Mouse (Mus musculus) fibroblast of lung, adult 2 months (primary cell): ENCODE measurements around the gene Gm20388.

ENCODE experiments used
- DNase-seq: peaks from one replicate; pipeline ENCODE4 v3.0.0-alpha.2; 2011; ENCODE audit warnings: low read depth

Gm20388 gene

DNA sequence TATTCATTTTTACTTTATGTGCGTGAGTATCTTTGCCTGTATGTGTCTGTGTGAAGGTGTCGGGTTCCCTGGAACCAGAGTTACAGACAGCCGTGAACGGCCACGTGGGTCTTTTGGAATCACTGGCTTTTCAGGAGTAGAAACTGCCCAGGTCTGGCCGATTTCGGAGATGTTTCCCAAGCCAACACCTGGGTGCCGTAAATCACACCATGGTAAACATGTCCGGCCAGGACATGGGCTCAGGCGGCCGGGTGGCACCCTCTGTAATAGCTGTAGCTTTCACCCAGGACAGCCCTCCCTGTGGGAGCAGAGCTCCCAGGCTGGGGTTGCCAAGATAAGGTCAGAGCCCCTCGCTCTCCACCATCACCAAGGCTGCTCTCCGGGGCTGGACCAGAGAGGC, 974.2 kb downstream of the Gm20388 start:
- no peak for DNase-seq

DNA sequence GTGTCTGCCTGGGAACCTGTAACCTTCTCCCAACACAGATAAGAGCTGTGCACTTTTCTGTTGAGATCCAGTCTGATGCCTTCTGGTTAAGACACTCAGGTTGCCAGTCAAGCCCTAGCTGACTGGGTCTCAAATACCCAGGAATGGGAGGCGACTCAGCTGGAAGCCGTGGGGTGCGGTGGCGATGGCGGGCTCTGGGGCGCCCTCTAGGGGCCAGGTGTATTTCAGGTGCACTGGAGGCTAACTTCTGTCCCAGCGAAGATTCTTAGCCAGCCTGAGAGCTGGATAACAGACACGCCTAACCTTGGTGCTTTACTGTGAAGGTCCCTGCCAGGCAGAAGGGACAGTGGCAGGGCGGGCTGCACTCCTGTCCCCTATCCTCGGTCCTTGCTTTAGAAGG, 976.6 kb downstream of the Gm20388 start:
- DNase-seq = no peak

DNA sequence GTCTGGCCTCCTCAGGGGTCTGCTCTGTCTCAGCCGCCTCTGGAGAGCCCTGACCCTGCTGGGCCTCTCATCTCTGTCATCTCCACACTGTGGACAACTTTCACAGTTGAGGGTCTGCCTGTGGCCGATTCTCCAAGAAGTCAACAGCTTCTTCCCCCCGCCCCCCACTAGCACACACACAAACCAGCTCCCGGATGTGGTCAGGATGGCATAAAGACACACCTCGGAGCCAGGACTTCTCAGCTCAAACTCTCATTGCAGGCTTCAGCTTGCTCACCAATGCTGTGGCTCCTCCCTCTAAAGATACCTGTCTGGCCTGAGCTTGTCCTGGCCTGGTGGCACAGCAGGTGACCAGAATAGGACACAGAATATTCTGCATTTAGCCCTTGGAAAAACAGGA, 977.4 kb downstream of the Gm20388 start:
- DNase-seq = no peak

DNA sequence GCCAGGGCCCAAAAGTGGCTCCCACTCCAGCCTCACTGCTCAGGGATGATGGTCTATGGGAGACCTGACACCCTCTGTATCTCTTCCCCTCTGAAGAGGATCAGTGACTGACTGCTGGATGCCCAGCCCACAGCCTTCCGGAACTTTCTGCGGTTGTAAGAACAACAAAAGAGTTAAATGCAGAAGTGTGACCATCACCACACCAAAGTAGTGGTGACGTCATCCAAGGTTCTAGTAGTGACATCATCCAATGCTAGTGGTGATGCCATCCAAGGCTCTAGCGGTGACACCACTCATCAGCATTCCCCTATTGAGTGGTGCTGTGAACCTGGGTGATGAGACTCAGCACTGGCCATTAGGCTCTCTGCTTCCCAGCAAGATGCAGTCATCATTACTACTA, 978.5 kb downstream of the Gm20388 start:
- no peak for DNase-seq

DNA sequence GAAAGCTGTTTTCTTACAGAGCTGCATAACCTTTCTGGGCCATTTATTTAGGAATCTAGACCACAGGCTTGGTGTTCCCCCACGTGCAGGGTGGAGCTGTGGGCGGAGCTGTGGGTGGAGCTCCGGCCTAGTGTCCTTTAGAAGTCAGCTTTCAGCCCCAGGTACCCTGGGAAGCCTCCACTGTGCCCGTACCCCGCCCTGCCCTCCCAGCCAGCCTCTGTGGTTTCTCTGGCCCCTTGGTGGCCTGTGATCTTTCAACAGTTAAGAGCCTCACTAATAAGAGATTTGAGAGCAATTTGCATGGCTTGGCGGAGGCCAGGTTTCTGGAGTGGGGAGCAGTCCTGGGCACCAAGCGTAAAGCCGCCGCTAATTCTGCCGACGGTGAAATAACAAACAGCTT, 979.4 kb downstream of the Gm20388 start:
- no peak for DNase-seq

DNA sequence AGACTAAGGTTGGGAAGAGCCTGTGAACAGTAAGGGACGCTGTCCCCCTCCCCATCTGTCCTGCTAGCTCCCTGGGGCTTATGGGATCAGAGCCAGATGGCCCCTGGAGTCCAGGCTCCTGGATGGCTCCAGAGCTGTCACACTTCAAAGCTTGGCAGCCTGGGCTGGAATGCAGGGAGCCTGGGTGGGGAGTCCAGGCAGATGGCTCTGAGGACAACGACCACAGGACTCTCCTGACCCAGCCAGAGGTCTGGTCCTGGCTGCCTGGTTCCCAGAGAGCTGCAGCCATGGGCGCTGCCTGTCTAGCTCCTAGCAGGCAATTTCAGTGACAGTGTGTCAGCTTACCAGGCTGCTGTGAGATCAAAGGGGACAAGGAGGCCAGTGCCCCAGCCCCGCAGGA, 984.4 kb downstream of the Gm20388 start:
- no peak for DNase-seq

DNA sequence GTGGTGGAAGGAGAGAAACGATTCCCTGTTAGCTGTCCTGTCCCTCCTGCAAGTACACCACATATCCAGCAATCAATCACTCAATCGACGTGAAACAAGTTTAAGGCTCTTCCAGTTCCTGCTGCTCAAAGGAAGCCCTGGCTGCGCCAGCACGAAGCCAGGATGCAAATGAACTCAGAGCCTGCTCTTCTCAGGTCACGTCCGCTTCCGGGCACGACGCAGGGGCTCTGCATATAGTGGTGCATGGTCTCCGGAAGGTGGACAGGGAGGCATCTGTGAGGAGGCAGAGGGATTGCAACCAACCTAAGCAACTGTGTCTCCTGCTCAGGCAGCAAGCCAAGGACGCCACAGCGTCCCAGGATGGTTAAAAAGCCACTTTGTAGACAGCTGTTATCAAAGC, 985.0 kb downstream of the Gm20388 start:
- DNase-seq = no peak

DNA sequence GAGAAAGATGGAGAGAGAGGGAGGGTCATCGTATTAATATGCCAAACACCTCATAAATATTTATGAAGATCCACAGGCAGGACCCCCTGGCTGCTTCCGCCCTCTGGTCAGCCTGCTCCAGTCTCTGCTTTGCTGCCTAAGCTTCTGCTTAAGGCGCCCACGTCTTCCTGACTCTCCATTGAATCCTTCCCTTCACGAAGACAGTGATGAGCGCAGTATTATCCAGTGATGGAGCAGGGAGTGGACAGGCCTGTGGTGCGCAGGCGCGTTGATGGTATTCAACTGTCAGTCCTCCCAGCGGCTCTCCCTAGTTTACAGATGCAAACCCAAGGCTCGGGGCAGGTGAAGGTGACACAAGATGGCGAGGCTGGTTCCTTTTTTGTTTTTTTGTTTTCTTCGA, 985.6 kb downstream of the Gm20388 start:
- DNase-seq = no peak

DNA sequence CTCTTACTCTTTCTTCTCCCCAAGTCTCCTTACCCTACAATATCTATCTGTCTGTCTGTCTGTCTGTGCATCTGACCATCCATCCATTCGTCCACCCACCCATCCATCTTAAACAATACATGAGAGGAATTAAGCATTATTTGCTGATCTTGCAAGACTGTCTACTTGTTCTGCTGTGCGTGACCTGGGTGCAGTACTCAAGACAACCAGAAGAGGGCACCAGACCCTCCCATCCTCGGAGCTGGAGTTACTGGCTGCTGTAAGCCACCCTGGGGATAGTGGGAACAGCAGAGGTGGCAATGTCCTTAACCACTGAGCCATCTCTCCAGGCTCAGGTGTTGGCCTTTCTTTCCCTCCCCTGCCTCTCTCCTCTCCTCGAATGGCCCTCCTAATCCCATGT, 987.4 kb downstream of the Gm20388 start:
- peak; percentile 50 for DNase-seq

DNA sequence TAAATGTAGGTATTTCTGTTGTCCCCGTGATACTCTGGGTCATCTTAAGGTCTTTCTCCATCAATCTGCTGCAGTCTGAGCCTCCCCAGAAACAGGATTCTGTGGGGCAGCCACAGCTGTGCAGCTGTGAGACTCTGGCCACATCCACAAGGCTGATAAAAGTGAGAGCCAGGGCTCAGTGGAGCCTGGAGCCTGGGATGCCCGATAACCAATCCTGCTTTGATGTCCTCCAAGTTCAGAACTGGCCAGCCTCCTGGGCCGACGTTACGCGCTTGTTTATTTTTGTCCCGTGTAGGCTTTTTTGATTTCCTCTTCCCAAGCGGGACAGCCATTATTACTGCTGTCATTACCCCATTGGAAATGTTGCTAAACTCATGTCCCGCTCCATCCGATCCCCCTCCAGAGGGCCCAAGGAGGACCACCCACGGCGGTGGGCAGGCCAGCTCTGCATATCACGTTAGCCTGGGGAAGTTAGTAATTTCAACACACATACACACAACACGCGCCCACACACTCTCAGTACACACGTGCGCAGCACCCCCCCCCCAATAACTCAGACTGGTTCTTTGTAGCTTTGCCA, 988.3 kb downstream of the Gm20388 start:
- DNase-seq = no peak

DNA sequence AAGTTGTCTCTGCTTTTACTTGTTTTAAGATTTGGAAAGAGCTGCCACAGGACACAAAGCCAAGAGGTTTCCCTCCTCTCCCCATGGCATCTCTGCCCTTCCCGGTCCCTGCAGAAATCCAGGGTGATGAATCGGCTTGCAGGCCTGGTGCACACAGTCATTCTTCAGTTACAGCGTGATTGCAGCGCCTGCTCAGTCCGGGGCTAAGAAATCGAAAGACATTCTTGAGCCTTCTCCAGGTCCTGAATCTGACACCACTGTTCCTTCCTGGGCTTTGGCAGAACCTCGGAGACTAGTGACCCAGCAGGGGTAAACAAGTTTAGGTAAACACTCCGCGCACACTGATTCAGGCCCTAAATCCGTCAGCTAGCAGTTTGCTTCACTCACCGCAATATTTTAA, 991.7 kb downstream of the Gm20388 start:
- DNase-seq = peak; percentile 81

DNA sequence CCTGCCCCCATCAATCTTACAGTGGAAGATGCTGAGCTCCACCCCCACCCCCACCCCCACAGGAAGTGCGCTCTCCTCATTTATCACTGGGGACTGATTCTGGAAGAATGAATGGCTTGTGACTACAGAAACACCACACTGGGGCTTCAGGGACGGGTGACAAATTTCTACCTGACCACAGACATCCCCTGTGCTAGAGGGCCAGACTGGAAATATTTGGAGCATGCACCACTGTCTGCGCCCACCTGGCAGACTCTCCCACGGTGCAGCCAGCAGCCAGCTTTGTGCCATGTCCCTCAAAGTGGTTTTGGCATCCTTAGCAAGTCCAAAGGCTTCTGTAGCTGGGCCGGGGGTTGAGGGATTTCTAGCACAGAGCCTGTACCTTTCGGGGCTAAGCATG, 997.0 kb downstream of the Gm20388 start:
- no peak for DNase-seq

DNA sequence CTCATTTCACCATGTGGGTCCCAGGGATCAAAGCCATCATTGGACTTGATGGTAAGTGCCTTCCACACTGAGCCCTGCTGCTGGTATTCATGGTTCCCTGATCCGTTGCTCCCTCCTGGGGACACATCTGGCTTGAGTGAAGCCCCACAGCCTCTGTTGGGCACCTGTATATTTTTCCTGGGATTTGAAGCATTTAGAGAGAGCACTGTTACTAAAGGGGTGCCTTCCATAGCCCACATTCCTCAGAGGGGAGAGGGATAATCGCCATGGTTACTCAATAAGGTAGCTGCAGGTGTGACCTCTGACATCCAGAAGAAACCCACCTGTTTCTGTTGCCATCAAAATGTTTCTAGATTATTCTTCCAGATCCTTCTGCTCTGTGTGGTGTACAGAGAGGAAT, 1000.3 kb downstream of the Gm20388 start:
- no peak for DNase-seq

DNA sequence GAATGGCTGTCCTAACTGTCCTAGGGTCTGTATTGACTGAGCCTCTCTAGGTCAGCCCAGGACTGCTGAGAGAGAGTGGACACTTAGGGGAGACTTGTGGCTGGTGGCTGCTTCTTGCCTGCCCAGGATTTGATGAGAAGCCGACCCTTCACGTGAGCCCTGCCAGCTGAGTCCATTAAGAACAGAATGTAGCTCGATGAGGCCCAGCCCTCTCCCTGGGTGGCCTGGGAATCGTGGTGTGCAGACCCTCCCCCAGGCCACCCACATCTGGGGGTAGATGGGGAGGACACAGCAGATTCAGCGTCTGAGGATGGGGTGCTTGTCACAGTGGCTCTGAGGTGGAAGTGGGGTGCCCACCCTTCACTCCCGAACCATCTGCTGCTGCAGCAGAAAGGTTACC, 1001.8 kb downstream of the Gm20388 start:
- DNase-seq = no peak

DNA sequence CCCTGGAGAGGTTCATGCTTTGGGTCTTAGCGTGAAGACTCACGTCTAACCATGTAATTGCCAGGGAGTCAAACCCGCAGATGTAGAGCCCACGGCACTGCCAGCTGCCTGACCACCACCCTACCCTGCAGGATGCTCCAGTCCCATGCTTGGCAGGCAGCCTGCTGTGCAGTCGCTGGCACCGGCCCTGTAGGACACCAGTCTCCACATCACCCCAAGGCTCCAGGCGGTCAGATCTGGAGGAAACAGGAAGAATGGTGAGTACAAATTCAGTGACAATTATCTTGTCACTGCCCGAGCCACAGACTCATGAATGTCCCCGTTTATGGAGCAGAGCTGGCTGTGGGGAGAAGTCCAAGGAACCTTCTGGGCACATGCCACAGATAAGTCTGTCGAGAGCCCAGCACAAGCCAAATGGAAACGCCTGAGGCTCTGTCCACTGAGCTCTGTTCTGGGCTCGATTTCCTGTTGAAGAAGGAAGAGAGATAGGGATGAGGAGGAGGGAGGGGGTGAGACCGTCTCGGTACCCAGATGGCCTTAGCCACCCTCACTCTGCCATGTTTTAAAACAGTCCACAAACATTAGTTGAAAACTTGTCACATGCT, 1006.3 kb downstream of the Gm20388 start:
- DNase-seq = no peak

DNA sequence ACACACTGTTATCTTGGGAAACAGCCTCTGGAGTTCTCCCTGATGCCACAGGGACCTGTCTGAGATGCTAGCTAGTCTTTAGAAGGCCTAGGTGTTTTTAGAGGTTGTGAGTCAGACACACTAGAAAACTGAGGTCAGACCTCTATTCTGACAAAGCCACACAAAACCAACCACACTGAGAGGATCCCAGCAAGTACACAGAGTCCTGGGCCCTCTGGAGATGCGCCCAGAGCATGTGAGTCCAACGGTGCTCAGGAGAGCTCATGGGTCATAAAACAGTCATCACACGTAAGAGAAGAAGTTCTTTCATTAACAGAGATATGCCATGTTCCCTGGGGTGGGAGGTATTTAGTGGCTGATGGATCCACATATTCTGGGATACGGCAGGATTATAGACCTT, 1009.9 kb downstream of the Gm20388 start:
- DNase-seq = no peak

DNA sequence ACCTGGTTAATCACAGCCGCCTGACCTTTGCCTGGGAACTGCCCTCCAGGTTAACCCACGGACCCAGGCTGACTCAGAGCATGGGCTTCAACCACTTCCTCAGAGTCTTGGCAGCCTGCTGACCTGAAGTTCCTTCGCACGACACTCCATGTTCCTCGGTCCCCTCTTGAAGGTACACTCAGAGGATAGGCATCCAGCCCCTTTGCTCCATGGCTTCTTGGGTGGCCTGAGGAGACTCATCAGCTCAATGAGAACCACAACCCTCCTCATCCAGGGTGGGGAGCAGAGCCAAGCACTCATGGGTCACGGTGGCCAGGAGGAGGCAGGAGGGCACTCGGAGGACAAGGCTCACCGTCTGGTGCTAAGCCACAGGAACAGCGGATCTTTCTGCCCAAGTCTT, 1015.6 kb downstream of the Gm20388 start:
- DNase-seq = no peak

DNA sequence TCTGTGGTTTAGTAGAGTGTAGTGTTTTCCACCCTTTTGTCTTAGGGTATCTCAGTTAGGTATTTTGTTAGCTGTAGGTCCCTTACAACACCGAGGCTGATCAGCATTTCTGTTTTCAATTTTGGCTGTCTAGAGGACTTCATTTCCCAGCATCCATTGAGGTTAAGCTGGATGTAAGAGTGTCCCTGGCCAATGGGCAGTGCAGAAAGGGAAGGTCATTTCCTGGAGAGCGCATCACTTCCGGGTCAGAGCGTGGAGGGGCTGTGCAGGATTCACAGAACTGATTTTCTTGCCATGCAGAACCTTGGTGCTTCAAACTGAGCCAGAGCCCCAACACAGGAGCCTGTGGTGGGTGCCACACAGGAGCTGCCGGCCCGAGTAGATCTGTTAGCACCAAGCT, 1017.4 kb downstream of the Gm20388 start:
- no peak for DNase-seq

DNA sequence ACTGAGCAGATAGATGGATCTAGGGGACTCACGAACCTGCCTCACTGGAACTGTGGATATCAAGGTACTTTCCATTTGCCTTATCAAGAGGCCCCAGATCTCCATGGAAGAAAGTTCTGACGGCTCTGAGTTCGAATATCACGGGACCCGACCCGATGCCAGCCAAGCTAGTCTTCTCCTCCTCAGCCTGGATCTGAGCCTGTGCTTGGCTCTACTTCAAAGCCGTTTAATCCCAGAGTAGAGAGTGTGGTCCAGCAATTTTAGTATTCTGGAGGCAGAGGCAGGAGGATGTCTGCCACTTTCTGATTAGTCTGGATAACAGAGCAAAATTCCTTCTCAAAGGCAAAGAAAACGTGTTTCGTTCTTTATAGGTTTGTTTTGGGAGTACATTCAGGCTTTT, 1024.0 kb downstream of the Gm20388 start:
- no peak for DNase-seq

DNA sequence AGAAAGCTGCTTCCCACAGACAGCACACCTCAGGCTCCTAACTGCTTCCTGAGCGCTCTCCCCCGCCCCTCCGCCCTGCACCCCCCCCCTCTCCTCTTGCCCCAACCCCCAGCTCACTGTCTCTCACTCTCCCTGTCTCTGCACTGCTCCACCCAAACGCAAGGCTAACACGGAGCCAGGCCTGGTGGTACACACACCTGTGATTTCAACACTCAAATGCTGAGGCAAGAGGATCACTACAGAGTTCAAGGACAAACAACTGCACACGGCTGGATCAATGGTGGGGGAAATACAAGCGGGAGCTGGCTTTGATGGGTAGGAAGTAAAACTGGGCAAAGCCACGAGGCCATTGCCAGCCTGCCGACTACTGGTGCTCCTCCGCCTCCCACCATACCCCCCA, 1026.0 kb downstream of the Gm20388 start:
- no peak for DNase-seq

DNA sequence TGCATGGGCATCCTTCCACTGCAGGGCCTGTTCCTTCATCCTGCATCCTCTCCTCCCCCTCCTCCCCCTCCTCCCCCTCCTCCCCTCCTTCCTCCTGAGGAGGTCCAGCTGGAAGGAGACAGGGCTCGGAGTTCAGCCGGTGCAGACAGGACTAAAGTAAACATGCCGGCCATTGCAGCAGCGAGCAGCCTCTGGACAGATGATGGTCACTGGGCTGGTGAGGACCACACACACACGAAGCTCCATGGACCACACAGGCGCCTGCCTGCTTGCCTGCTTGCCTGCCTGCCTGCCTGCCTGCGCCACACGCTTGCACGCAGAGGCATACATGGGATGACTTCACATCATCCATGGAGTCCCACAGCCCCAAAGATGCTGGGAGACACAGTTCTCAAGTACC, 1026.8 kb downstream of the Gm20388 start:
- DNase-seq = no peak

DNA sequence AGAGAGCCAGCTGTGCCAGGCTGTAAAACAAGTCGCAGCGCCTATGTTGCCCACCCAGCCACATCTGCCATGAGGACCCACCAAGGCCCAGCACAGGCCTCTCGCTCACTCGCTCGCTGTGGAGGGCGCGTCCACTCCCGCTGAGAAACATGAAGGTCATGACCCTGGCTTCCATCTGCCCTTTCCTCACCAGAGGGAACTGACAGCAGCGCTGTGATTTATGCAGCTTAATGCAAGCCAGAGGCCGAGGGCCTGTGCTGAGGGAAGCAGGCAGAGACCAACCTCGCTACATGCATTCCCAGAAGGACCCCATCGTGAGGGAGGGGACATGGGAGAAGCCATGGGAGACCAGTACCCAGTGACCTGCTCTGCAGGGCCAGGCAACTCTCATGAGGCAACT, 1029.6 kb downstream of the Gm20388 start:
- DNase-seq = no peak

DNA sequence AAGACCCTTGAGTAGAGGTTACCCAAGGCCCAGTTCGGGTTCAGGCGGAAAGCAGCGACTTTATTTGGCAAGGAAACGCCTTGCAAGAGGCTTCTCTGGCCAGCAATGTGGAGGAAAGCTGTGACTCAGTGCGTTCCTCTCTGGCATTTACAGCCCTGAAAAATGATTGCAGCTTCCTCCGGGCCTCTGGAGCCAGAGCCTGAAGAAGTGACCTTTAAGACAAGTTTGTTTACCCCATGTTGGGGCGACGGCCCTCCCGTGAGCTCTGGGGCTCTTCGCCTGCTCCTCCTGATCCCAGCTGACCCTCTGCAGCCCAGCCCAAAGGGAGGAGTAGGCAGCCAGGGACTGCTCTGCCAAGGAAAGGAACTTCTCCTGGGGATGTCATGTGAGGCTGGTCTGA, 1036.6 kb downstream of the Gm20388 start:
- DNase-seq = peak; percentile 81

DNA sequence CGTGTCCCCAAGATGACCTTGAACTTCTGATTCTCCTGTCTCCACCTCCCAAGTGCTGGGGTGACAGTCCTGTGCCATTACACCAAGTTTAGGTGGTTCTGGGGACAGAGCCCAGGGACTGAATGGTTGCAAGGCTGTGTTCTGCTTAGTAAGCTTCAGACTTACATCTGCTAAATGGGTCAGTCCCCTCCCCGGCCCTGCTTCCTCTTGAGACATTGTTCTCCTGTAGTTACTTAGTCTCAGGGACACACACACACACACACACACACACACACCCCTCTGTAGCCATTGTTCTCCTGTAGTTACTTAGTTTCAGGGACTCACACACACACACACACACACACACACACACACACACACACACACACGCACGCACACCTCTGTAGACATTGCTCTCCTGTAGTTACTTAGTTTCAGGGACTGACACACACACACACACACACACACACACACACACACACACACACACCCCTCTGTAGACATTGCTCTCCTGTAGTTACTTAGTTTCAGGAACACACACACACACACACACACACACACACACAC, 1037.5 kb downstream of the Gm20388 start:
- DNase-seq = no peak
